Mouse (Mus musculus) forebrain, postnatal 0 days (tissue): ENCODE results near the gene Med7. TPM values are rescaled to one million over a fixed set of nuclear protein-coding genes. Genes with fewer than 3 reads are reported as not detected.
A peak's percentile ranks its signal among the peaks of the same experiment; 100 is the strongest.

Experiments
- ATAC-seq: fragments of 200-750 bp; cut with Nextera tagmentation; 2 replicates; pipeline ENCODE4 v1.8.0; 2017; ENCODE audit warnings: mild to moderate bottlenecking, moderate library complexity
- DNase-seq: peaks from one replicate; pipeline ENCODE4 v3.0.0-alpha.2; 2015
- H3K27ac ChIP-seq: fragments of 300-500 bp; sonication (generic); 2 replicates; pipeline ENCODE4 v1.5.1; 2014; ENCODE audit warnings: low read depth, mild to moderate bottlenecking, antibody characterized with exemption, low read length, moderate library complexity, mixed read lengths
- H3K27me3 ChIP-seq: fragments of 300-500 bp; sonication (generic); 2 replicates; pipeline ENCODE4 v1.6.1; 2014; ENCODE audit warnings: mild to moderate bottlenecking, low read length, mixed read lengths; ENCODE audit not compliant: insufficient read depth
- H3K36me3 ChIP-seq: fragments of 300-500 bp; sonication (generic); 2 replicates; pipeline ENCODE4 v1.6.1; 2014; ENCODE audit warnings: mild to moderate bottlenecking, moderate library complexity; ENCODE audit not compliant: insufficient read depth
- H3K4me1 ChIP-seq: fragments of 300-500 bp; sonication (generic); 2 replicates; pipeline ENCODE4 v1.6.1; 2014; ENCODE audit warnings: antibody characterized with exemption; ENCODE audit not compliant: insufficient read depth
- H3K4me2 ChIP-seq: fragments of 300-500 bp; sonication (generic); 2 replicates; pipeline ENCODE4 v1.6.1; 2014; ENCODE audit warnings: low read depth, mild to moderate bottlenecking, moderate library complexity
- H3K4me3 ChIP-seq: fragments of 300-500 bp; sonication (generic); 2 replicates; pipeline ENCODE4 v1.5.1; 2014; ENCODE audit warnings: low read depth, low read length, mixed read lengths
- H3K9ac ChIP-seq: fragments of 300-500 bp; sonication (generic); 2 replicates; pipeline ENCODE4 v1.6.1; 2014; ENCODE audit warnings: mild to moderate bottlenecking
- H3K9me3 ChIP-seq: fragments of 300-500 bp; sonication (generic); 2 replicates; pipeline ENCODE4 v1.6.1; 2016; ENCODE audit warnings: low read length
- CTCF ChIP-seq: sonication (generic); IDR thresholded peaks from 2 replicates; pipeline ENCODE4 v1.5.1; 2016; ENCODE audit warnings: antibody characterized with exemption, control low read depth, low read depth
- WGBS: fragments of 180-500 bp; shearing (Covaris S2); extraction: QIAGEN DNeasy Blood & Tissue Kit; methylation state at CpG from one replicate; pipeline ENCODE4 v1.1.7; 2014; 5-methylcytosine and 5-hydroxymethylcytosine counted together
- polyA plus RNA-seq: library from polyadenylated mRNA; unstranded; fragments of >200 nt; fragmentation: Nextera tagmentation; extraction: Ambion mirVana; gene quantifications from 2 replicates; pipeline ENCODE4 v1.2.1, GENCODE M21; 2015
- total RNA-seq: library from RNA; depleted of rRNA; stranded (reverse); fragments of >200 nt; gene quantifications from 2 replicates; pipeline ENCODE4 v1.2.3, GENCODE M21; 2014

Med7 gene
- total and polyA plus RNA-seq, 2 experiments from 2014 or later, result 43.9 to 60.3 TPM

DNA sequence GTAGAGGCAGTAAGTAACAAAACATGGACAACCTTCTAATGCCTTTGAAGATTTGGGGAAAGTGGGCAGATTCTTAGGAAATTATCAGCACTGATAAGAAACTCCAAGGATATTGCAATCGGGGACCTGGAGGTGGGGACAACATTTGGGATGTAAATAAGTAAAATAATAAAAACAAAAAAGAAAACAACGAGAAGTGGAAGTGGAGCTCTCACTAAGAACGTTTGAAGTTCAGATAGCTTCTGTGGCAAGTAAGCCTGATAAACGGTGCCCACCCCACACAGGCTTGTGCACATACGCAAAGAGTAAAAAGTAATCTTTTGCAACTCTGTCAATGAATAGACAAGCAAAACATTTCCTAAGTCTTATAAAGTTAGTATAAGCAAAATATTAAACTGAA, 7.3 kb downstream of the Med7 start:
- TF ChIP-seq CTCF, result no peak
- Histone ChIP-seq H3K9ac (no peak overlapping the region), H3K4me2 (no peak overlapping the region), H3K27ac (no peak overlapping the region), H3K9me3 (no peaks in the 10 kb centered on the region), H3K36me3 (peaks cover 18% of the 10 kb centered on the region), H3K4me3 (no peak overlapping the region), H3K27me3 (no peaks in the 10 kb centered on the region), H3K4me1 (no peaks in the 10 kb centered on the region)
- WGBS, result 95% methylated on average over 5 of the region's 5 CpGs
- DNase-seq (no peak), ATAC-seq (no peak)

DNA sequence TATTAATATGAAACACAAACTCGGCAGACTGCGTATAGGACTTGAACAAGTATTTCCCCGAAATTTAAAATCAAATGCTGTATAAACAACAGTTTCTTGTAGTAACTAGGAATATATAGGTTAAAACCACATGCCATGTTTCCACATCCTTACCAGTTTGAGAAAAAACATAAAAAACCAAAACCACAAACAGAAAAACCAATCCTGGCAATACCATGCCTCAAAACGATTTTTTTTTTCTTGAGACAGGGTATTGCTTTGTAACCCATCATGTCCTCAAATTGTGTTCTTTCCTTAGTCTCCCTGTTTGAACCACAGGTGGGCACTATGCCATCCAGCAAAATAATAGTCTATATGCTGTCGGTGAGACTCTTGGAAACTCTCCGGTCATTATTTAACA, 9.4 kb downstream of the Med7 start:
- no peak overlapping the region for H3K27ac ChIP-seq
- TF ChIP-seq CTCF, result no peak
- H3K4me1 ChIP-seq, result no peaks in the 10 kb centered on the region
- no peak overlapping the region for H3K9ac ChIP-seq
- H3K9me3 ChIP-seq, result no peaks in the 10 kb centered on the region
- no peak overlapping the region for H3K4me3 ChIP-seq
- H3K4me2 ChIP-seq, result no peak overlapping the region
- 94% methylated on average over 6 of the region's 6 CpGs for WGBS
- DNase-seq (no peak), ATAC-seq (no peak)
- peaks cover 10% of the 10 kb centered on the region for H3K36me3 ChIP-seq
- no peaks in the 10 kb centered on the region for H3K27me3 ChIP-seq

DNA sequence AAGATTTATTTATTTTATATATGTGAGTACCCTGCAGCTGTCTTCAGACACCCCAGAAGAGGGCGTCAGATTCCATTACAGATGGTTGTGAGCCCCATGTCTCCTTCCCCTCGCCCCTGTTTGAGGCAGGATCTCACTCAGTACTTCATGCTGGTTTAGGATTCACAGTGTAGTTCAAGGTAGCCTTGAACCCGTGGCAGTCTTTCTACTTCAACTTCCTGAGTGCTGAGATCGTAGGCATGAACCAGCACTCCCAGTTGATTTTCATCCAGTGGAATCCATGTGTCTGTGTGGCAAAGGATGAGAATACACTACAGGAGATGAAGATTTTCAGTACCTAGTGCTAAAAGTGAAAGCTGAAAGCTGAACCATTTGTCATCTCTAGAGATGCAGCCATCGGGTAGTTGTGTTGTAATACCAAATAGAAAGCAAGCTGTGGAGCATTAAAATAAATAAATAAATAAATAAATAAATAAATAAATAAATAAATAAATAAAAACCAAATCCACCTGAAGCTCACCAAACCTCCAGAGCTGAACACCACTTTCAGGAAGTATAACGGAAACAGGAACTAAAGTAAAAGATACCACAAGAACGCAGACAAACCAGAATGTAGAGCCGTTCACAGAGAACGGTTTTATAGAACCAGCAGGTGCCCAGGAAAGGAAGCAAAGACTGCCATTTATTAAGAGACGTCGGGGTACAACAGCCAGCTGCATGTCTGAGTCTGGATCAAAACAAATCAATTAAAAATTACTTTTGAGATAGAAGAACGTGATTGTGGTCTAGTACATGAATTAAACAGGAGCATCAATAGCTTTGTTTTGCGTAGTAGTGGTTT, 11.1 kb downstream of the Med7 start:
- H3K9me3 ChIP-seq, result no peaks in the 10 kb centered on the region
- no peak overlapping the region for H3K4me3 ChIP-seq
- H3K27me3 ChIP-seq, result no peaks in the 10 kb centered on the region
- TF ChIP-seq CTCF, result no peak
- 73% methylated on average over 13 of the region's 13 CpGs for WGBS
- no peak for DNase-seq
- H3K27ac ChIP-seq, result no peak overlapping the region
- peaks cover 6% of the 10 kb centered on the region for H3K36me3 ChIP-seq
- H3K9ac ChIP-seq, result no peak overlapping the region
- no peak overlapping the region for H3K4me2 ChIP-seq
- no peak for ATAC-seq
- no peaks in the 10 kb centered on the region for H3K4me1 ChIP-seq

DNA sequence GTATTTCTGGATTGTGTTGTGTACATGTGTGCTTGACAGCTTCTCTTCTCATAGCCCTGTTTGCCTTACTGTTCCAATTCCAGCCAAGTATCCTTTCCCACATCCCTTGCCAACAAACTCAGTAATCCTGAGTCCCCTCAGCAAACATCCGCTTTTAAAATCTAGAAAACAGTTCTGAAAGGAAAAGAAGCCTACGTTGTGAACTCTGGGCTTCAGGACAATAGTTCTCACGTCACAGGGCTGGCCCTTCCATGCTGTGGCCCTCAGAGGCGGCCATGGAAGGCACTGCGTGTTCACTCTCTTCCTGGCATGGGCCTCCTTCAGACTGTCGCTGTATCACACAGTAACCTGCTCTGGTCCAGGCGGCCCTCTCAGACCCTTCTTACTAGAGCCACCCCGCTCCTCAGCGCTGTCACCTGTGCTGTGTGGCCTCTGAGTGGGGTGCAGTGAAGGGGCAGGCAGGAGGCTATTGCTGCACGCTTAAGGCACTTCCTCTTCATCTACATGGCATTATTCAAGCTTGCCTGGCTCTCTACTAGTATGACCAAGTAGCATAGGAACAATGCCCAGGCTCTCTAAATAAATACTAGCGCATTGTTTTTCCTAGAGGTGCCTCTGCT, 12.8 kb downstream of the Med7 start:
- Histone ChIP-seq H3K9me3 (no peaks in the 10 kb centered on the region), H3K4me3 (no peak overlapping the region), H3K4me2 (no peak overlapping the region), H3K27me3 (no peaks in the 10 kb centered on the region), H3K36me3 (no peaks in the 10 kb centered on the region; the same call in 1 of the 2 replicates), H3K9ac (no peak overlapping the region), H3K4me1 (no peaks in the 10 kb centered on the region), H3K27ac (no peak overlapping the region)
- DNase-seq (no peak), ATAC-seq (0 out of 2 replicates have a peak, but pooled peaks have one; percentile 14)
- TF ChIP-seq CTCF, result no peak
- 79% methylated on average over 11 of the region's 11 CpGs for WGBS

DNA sequence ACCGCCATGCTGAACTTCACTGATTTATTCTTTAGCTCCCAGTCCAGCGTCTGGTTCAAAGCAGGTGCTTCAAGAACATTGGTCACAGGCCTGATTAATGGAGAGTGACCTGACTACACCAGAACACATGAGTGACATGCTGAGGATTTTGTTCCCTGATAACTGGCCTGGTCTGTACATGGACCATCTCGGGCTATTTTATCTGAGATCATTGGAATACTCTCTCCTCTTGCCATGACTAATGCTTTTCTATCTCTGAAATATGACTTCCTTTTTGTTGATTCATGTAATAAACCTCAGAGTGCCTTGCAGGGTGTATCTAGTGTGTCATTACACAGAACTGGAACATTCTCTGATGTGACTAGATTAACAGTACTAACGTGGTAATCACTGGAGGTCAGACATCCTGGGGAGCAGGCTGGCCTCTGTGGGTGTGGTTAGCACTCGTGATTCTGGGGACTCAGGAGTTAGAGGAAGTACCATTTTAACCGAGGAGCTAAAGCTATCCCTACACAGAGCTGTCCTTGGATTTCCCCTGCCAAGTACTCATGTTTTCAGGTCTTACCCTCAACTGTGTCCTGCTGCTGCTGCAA, 17.8 kb downstream of the Med7 start, which contains the start of gene Havcr2:
Havcr2 (plus strand) TSS at position 483 of the 593 bp plus-strand sequence.
- Histone ChIP-seq H3K27ac (no peak within 1 kb of the TSS), H3K4me1 (no peaks in the 10 kb centered on the region), H3K4me3 (no peak within 1 kb of the TSS), H3K4me2 (no peak within 1 kb of the TSS), H3K27me3 (no peaks in the 10 kb centered on the region), H3K9ac (no peak within 1 kb of the TSS), H3K9me3 (no peaks in the 10 kb centered on the region), H3K36me3 (no peaks in the 10 kb centered on the region)
- WGBS, result 77% methylated on average over 6 of the region's 6 CpGs
- DNase-seq, result no peak
- ATAC-seq, result no peak
- TF ChIP-seq CTCF, result no peak

GRCm38 (mm10) chr11:46459960-46460359, 23.2 kb downstream of the Med7 start:
- H3K4me1 ChIP-seq, result no peaks in the 10 kb centered on the region
- no peaks in the 10 kb centered on the region for H3K27me3 ChIP-seq
- H3K36me3 ChIP-seq, result no peaks in the 10 kb centered on the region
- H3K4me3 ChIP-seq, result no peak overlapping the region
- H3K9ac ChIP-seq, result no peak overlapping the region
- H3K4me2 ChIP-seq, result no peak overlapping the region
- 83% methylated on average over 3 of the region's 3 CpGs for WGBS
- no peaks in the 10 kb centered on the region for H3K9me3 ChIP-seq
- DNase-seq (no peak), ATAC-seq (no peak)
- no peak overlapping the region for H3K27ac ChIP-seq
- TF ChIP-seq CTCF, result no peak

DNA sequence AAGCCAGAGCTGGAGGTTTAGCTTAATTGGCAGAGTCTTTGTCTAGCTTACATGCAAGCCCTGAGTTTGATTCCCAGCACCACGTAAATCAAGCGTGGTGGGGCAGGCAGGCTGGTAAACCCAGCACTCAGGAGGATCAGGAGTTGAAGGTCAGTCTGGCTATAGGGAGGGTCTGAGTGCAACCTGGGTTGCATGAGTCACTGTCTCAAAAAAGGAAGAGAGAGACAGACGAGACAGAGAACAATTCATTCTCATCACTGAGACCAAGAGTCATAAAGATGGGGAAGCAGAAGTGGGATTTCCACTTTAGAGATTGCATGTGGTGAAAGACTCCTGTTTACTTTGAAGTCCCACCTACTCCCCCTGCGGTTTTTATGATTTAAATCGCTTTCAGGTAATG, 24.6 kb downstream of the Med7 start:
- 84% methylated on average over 5 of the region's 5 CpGs for WGBS
- H3K9ac ChIP-seq, result no peak overlapping the region
- no peak overlapping the region for H3K27ac ChIP-seq

More for the DNA sequence above, 24.6 kb downstream of the Med7 start:
- Histone ChIP-seq H3K36me3 (no peaks in the 10 kb centered on the region), H3K4me2 (no peak overlapping the region), H3K4me3 (no peak overlapping the region), H3K4me1 (no peaks in the 10 kb centered on the region), H3K9me3 (no peaks in the 10 kb centered on the region), H3K27me3 (no peaks in the 10 kb centered on the region)
- ATAC-seq, result no peak
- no peak for TF ChIP-seq CTCF
- DNase-seq, result no peak
